Mouse (Mus musculus): ENCODE data around the gene Arpc5. TPM values are rescaled to one million over a fixed set of nuclear protein-coding genes. Genes with fewer than 3 reads are reported as not detected.

Arpc5 gene
- total RNA-seq, 2 experiments from 2014 or later, result 177 to 198 TPM

- DNase-seq (ENCODE audit: low spot score in 2 of 2), result no peak
These were observed 44.4 kb downstream of the Arpc5 start for GRCm38 (mm10) chr1:152810533-152811439.

DNA sequence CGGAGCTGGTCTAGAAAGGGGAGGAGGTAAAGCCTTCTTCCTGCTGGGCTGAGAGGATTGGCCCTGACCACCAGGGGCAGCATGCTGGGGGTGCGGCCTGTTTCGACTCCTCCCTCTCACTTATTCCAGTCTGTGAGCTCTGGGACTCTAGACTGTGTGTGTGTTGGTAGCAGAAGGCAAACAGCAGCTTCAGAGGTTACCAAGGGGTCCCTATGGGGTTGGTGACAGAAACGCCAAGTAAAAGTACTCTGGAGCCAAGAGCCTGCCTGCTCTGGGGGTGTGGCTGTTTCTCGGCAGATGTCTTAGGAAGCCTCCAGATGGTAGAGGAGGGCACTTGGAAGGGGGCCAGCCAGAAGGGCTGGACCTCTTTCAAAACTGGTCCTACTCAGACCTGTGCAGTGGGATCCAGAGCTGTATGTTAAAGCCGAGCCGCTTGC is 48.9 kb downstream of the Arpc5 start:
- DNase-seq (ENCODE audit: low spot score in 2 of 2), result peak in 1 of 2 experiments; percentile 34

DNA sequence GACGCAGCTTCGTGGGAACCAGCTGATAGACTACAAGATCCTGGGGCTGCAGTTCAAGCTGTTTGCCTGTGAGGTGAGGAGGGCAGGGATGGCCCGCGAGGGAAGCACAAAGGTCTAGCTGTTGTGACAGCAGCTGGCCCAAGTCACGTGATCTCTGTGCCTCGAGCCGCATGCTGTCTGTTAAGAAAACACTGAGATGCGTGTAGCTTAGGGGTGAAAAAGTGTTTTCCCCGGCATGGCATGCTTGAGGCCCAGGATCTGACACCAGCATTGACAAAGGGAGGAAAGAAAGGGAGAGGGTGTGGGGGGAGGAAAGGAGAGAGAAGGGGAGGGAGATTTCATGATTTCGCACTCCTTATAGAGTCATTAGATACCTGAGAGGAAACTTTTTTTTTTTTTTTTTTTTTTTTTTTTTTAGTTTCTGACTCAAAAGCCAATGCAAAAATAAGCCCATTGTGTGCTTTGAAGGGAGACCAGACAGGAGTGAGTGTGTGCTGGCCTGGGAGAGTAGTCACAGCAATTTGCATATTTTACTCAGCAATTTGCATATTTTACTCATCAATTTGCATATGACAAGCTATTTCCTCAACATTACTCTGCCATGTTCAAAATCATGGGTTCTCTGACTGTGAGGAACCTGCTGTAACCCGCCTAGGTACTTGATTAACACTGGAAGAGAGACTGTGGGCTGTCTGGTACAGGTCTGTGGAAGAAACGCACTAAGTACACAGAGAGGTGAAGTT is 50.9 kb downstream of the Arpc5 start:
- DNase-seq (ENCODE audit: low spot score in 2 of 2), result no peak

- DNase-seq (ENCODE audit: low spot score in 2 of 2), result no peak
These were observed 51.5 kb downstream of the Arpc5 start for GRCm38 (mm10) chr1:152817794-152818193.

DNA sequence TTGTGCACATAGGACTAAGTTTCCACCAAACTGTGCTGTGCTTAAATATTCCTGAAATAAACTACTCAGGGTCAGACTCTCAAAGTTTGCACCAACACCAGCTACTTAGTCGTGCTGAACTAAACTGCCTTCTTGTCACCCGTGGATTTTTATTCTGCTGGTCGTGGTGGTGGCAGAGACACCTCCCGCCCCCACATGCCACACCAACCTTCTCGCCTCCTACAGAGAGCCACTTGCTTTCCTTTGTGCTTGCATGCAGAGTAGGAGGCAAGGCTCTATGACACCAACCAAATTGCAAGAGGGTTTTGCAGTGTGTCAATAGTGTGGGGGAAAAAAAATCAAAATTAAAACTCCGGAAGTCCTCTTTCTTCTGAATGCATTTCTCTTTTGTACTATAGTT is 53.2 kb downstream of the Arpc5 start:
- no peak for DNase-seq (ENCODE audit: low spot score in 2 of 2)

- DNase-seq (ENCODE audit: low spot score in 2 of 2), result no peak
These were observed 54.8 kb downstream of the Arpc5 start for GRCm38 (mm10) chr1:152820911-152821695.

- DNase-seq (ENCODE audit: low spot score in 2 of 2), result no peak
These were observed 55.4 kb downstream of the Arpc5 start for GRCm38 (mm10) chr1:152821746-152822145.

DNA sequence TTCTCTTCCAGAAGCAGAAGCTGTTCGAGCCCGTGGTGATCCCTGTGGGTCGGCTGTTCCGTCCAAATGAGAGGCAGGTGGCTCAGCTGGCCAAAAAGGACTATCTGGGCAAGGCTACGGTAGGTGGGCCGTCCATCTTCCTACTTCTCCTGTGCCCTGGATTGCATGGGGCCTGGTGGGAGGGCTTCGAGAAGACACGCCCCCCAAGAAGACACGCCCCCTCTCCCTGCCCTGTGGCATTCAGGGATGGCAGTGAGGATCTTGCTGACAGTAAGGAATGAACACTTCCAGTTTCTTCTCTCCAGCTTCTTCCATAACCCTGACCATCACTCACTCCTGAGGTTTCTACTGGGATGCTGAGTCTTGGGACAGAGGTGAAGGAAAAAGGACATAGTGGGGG is 57.9 kb downstream of the Arpc5 start:
- no peak for DNase-seq (ENCODE audit: low spot score in 2 of 2)

Other genes with a start within 250 kb of the Arpc5 start
- gene Apobec4, start 16.0 kb upstream of the Arpc5 start, total RNA-seq (2021), result not detected
- gene Rgl1, start 191 bp upstream of the Arpc5 start, total RNA-seq (2021), result 100 to 1,000 TPM; 114 to 119 TPM
- gene Ncf2, start 33.7 kb downstream of the Arpc5 start, total RNA-seq (2021), result 1 to 10 TPM; 2.7 to 3.4 TPM
- 10 to 100 TPM; 95.3 to 95.8 TPM for gene Smg7, start 136.1 kb downstream of the Arpc5 start, total RNA-seq (2021)
- gene Nmnat2, start 188.5 kb downstream of the Arpc5 start, total RNA-seq (2021), result 100 to 1,000 TPM; 136 to 152 TPM